8 mouse cellular contexts compared by ENCODE assay signal in genomic region chr12:113163561-113164006, GRCm38 (mm10). TPM values are rescaled to one million over a fixed set of nuclear protein-coding genes. Genes with fewer than 3 reads are reported as not detected.
A peak's percentile ranks its signal among the peaks of the same experiment; 100 is the strongest.
DNase-seq lines count a peak whose midpoint lies in the region; ATAC-seq and TF ChIP-seq lines count a peak whose summit lies in the region.
"Had no signal": no experiment of that assay in that cellular context is flagged by ENCODE, and none has a peak within 500 bp of the region (broad histone marks: within the 10 kb centered on the region; RNA-seq: fewer than 3 reads in every experiment).

No protein-coding gene starts in this region.

- peaks cover 12% of the 10 kb centered on the region for H3K36me3 ChIP-seq in embryonic facial prominence, embryonic 12.5 days
- H3K36me3 ChIP-seq in hindbrain, embryonic 10.5 days, result peaks cover 68% of the 10 kb centered on the region
- H3K36me3 ChIP-seq in midbrain, postnatal 0 days (ENCODE audit: insufficient read depth, low read length), result no peaks in the 10 kb centered on the region

- H3K27me3 ChIP-seq in embryonic facial prominence, embryonic 12.5 days, result no peaks in the 10 kb centered on the region
- no peaks in the 10 kb centered on the region for H3K27me3 ChIP-seq in hindbrain, embryonic 10.5 days (ENCODE audit: insufficient read depth, poor library complexity, severe bottlenecking)
- no peaks in the 10 kb centered on the region for H3K27me3 ChIP-seq in midbrain, postnatal 0 days (ENCODE audit: insufficient read depth, low read length)
- H3K27me3 ChIP-seq: lung, embryonic 15.5 days had no signal

- DNase-seq in left cerebral cortex, postnatal 4 days, result peak; percentile 64
- no peak for DNase-seq in left cerebral cortex, adult 11 months (ENCODE audit: low spot score)
- no peak for DNase-seq in hindbrain, embryonic 10.5 days (ENCODE audit: low spot score)
- peak; percentile 78 for DNase-seq in midbrain, postnatal 0 days (ENCODE audit: low spot score)
- no peak for DNase-seq in right cerebral cortex, postnatal 4 days
- DNase-seq in adrenal gland, adult 8-10 months, result no peak

- ATAC-seq in embryonic facial prominence, embryonic 12.5 days (ENCODE audit: insufficient number of reproducible peaks, insufficient read depth, low FRiP score, low TSS enrichment), result peak; percentile 53; the same call in 1 of the 2 replicates
- peak; percentile 83 for ATAC-seq in midbrain, postnatal 0 days (ENCODE audit: low FRiP score)

- H3K9ac ChIP-seq in embryonic facial prominence, embryonic 12.5 days, result no peak overlapping the region; the same call in 1 of the 2 replicates
- no peak overlapping the region for H3K9ac ChIP-seq in midbrain, postnatal 0 days (replicated peaks; ENCODE audit: low read length, poor library complexity, severe bottlenecking)
- H3K9ac ChIP-seq: lung, embryonic 15.5 days had no signal

- H3K27ac ChIP-seq in embryonic facial prominence, embryonic 12.5 days, result peak overlapping the region; percentile 83
- peak overlapping the region; percentile 64 for H3K27ac ChIP-seq in hindbrain, embryonic 10.5 days
- H3K27ac ChIP-seq in midbrain, postnatal 0 days (ENCODE audit: low read depth, low read length), result peak overlapping the region; percentile 71
- H3K27ac ChIP-seq: lung, embryonic 15.5 days had no signal

- intact Hi-C loops in left cerebral cortex, postnatal 4 days (cut with DNase I), result no loop called here

- WGBS in embryonic facial prominence, embryonic 12.5 days, result 44% methylated on average over 11 of the region's 11 CpGs
- 83% methylated on average over 11 of the region's 11 CpGs for WGBS in hindbrain, embryonic 10.5 days
- WGBS in midbrain, postnatal 0 days, result 67% methylated on average over 11 of the region's 11 CpGs

- H3K4me3 ChIP-seq in embryonic facial prominence, embryonic 12.5 days, result no peak overlapping the region
- no peak overlapping the region for H3K4me3 ChIP-seq in hindbrain, embryonic 10.5 days
- H3K4me3 ChIP-seq in midbrain, postnatal 0 days (ENCODE audit: low read depth, low read length), result no peak overlapping the region
- H3K4me3 ChIP-seq: lung, embryonic 15.5 days had no signal

- no peaks in the 10 kb centered on the region for H3K4me1 ChIP-seq in embryonic facial prominence, embryonic 12.5 days
- peaks cover 9% of the 10 kb centered on the region; the same call in 1 of the 2 replicates for H3K4me1 ChIP-seq in hindbrain, embryonic 10.5 days (replicated peaks)
- H3K4me1 ChIP-seq in midbrain, postnatal 0 days (ENCODE audit: insufficient read depth, low read length), result no peaks in the 10 kb centered on the region
- H3K4me1 ChIP-seq: lung, embryonic 15.5 days had no signal

- H3K9me3 ChIP-seq in embryonic facial prominence, embryonic 12.5 days, result no peaks in the 10 kb centered on the region
- H3K9me3 ChIP-seq in hindbrain, embryonic 10.5 days, result no peaks in the 10 kb centered on the region
- H3K9me3 ChIP-seq in midbrain, postnatal 0 days (ENCODE audit: low read length), result no peaks in the 10 kb centered on the region
- H3K9me3 ChIP-seq: lung, embryonic 15.5 days had no signal

- TF ChIP-seq CTCF in midbrain, postnatal 0 days (IDR thresholded peaks at IDR 0.05), result no peak

- H3K4me2 ChIP-seq in embryonic facial prominence, embryonic 12.5 days (replicated peaks), result no peak overlapping the region
- H3K4me2 ChIP-seq in midbrain, postnatal 0 days (ENCODE audit: low read depth, low read length, poor library complexity, severe bottlenecking), result no peak overlapping the region
- H3K4me2 ChIP-seq: lung, embryonic 15.5 days had no signal

RNA-seq across cellular contexts. Expression of gene Tedc1, which starts 7.4 kb away (rescaled TPM):
- total RNA-seq in left cerebral cortex, postnatal 4 days (2021), result 1 to 10 TPM; 5.6 to 5.7 TPM
- 47.2 and 49.7 TPM in 2 replicates for polyA plus RNA-seq in embryonic facial prominence, embryonic 12.5 days (2016; fragmentation: Nextera tagmentation; extraction: Ambion mirVana)
- 59.5 and 66.4 TPM in 2 replicates for polyA plus RNA-seq in hindbrain, embryonic 10.5 days (2016; fragmentation: Nextera tagmentation; extraction: Ambion mirVana)
- total RNA-seq in midbrain, postnatal 0 days (2014; rRNA removed), result 4.3 and 17.0 TPM in 2 replicates
- polyA plus RNA-seq in midbrain, postnatal 0 days (2015; fragmentation: Nextera tagmentation; extraction: Ambion mirVana), result 8.8 and 8.9 TPM in 2 replicates
- 1 to 10 TPM in 3 of 4 experiments, under 1 TPM in 1; 0.87 to 1.8 (median 1.5) TPM for total RNA-seq in adrenal gland, adult 8-10 months (2022)

RNA-seq across cellular contexts. Expression of gene Crip1, which starts 17.5 kb away (rescaled TPM):
- total RNA-seq in left cerebral cortex, postnatal 4 days (2021), result 10 to 100 TPM; 14.9 to 16.3 TPM
- polyA plus RNA-seq in embryonic facial prominence, embryonic 12.5 days (2016; fragmentation: Nextera tagmentation; extraction: Ambion mirVana), result 102 and 107 TPM in 2 replicates
- 84.9 and 97.7 TPM in 2 replicates for polyA plus RNA-seq in hindbrain, embryonic 10.5 days (2016; fragmentation: Nextera tagmentation; extraction: Ambion mirVana)
- 2.5 and 3.9 TPM in 2 replicates for total RNA-seq in midbrain, postnatal 0 days (2014; rRNA removed)
- 25.0 and 26.0 TPM in 2 replicates for polyA plus RNA-seq in midbrain, postnatal 0 days (2015; fragmentation: Nextera tagmentation; extraction: Ambion mirVana)
- total RNA-seq in adrenal gland, adult 8-10 months (2022), result 10 to 100 TPM; 55.3 to 90.7 (median 59.7) TPM

RNA-seq across cellular contexts. Expression of gene Tmem121, which starts 22.1 kb away (rescaled TPM):
- total RNA-seq in left cerebral cortex, postnatal 4 days (2021), result 10 to 100 TPM; 37.8 to 40.0 TPM
- 17.4 and 20.4 TPM in 2 replicates for polyA plus RNA-seq in embryonic facial prominence, embryonic 12.5 days (2016; fragmentation: Nextera tagmentation; extraction: Ambion mirVana)
- polyA plus RNA-seq in hindbrain, embryonic 10.5 days (2016; fragmentation: Nextera tagmentation; extraction: Ambion mirVana), result 16.4 and 24.8 TPM in 2 replicates
- total RNA-seq in midbrain, postnatal 0 days (2014; rRNA removed), result 80.8 and 89.1 TPM in 2 replicates
- polyA plus RNA-seq in midbrain, postnatal 0 days (2015; fragmentation: Nextera tagmentation; extraction: Ambion mirVana), result 63.6 and 67.5 TPM in 2 replicates
- total RNA-seq in adrenal gland, adult 8-10 months (2022), result 10 to 100 TPM in 2 of 4 experiments, 1 to 10 TPM in 2; 5.1 to 13.1 (median 8.4) TPM

RNA-seq across cellular contexts. Expression of gene Crip2, which starts 23.5 kb away (rescaled TPM):
- 100 to 1,000 TPM; 306 to 334 TPM for total RNA-seq in left cerebral cortex, postnatal 4 days (2021)
- polyA plus RNA-seq in embryonic facial prominence, embryonic 12.5 days (2016; fragmentation: Nextera tagmentation; extraction: Ambion mirVana), result 78.8 and 88.4 TPM in 2 replicates
- 195 and 260 TPM in 2 replicates for polyA plus RNA-seq in hindbrain, embryonic 10.5 days (2016; fragmentation: Nextera tagmentation; extraction: Ambion mirVana)
- total RNA-seq in midbrain, postnatal 0 days (2014; rRNA removed), result 147 and 185 TPM in 2 replicates
- polyA plus RNA-seq in midbrain, postnatal 0 days (2015; fragmentation: Nextera tagmentation; extraction: Ambion mirVana), result 317 and 336 TPM in 2 replicates
- 10 to 100 TPM; 46.7 to 65.5 (median 58.4) TPM for total RNA-seq in adrenal gland, adult 8-10 months (2022)

Comparison
In these comparisons a context has a peak if more than half of its experiments do, and no peak if none do; other contexts are left out.
1. DNase-seq: peak in left cerebral cortex, postnatal 4 days (single experiment) and midbrain, postnatal 0 days (single experiment); none in left cerebral cortex, adult 11 months (single experiment), hindbrain, embryonic 10.5 days (single experiment), right cerebral cortex, postnatal 4 days (single experiment) and adrenal gland, adult 8-10 months (single experiment).
2. Peak in every context shown above with its lines, with median percentiles within 50 percentile points of each other: H3K27ac ChIP-seq.